Mouse (Mus musculus): ENCODE results near the gene Hspa13. TPM values are rescaled to one million over a fixed set of nuclear protein-coding genes. Genes with fewer than 3 reads are reported as not detected.
A peak's percentile ranks its signal among the peaks of the same experiment; 100 is the strongest.

Hspa13 gene
- polyA plus RNA-seq (2012), result 0.01 and 0.05 TPM in 2 replicates

DNA sequence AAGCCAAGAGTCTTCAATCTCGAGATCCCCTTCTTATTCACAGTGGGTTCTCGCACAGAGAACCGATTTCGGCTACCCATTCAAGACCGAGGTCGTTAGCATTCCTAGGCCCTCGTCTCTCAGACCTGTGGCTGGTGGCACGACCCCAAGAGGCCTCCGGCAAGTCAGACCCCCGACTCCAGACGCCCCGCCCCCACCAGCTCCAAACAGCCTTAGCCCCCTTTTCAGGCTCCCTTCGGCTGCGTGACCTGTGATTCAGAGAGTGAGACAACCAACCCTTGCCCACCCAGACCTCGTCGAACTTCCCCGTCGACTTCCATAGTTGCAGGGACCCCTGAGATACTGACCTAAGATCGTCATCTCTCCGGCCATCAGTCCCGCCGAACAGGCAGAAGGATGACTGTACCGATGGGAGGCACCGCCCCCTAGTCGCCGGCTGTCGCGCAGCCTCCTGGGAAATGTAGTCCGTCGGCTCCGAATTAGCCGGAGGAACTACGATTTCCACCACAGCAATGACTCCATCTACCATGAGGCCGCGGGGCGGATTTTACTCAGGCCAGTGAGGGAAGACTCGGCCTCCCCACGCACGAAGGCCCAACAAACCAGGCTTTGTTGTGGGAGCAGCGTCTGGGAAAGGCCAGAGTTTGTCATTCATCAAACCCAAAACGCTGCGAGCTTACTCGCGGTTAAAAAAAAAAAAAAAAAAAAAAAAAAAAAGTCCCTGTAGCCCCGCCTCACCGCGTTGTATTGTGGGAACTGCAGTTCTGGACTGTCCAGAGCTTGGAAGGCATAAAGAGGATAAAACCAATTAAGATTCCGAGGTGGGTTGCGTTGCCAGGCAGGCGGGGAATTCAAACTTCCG lies at the start of gene Hspa13:
Gene Hspa13 (minus strand): TSS at position 717 of the 862 bp plus-strand sequence.
- Histone ChIP-seq H3K36me3 (ENCODE audit: control insufficient read depth) (peaks cover 17% of the 10 kb centered on the region), H3K4me1 (ENCODE audit: control insufficient read depth) (peaks cover 19% of the 10 kb centered on the region), H3K9me3 (ENCODE audit: control insufficient read depth, low read length) (no peaks in the 10 kb centered on the region), H3K4me3 (replicated peaks) (peak within 1 kb of the TSS; percentile 73), H3K27me3 (ENCODE audit: control insufficient read depth) (no peaks in the 10 kb centered on the region)
- TF ChIP-seq TAL1 (IDR thresholded peaks at IDR 0.05; ENCODE audit: low read length), result no peak
- TF ChIP-seq GATA1 (IDR thresholded peaks at IDR 0.05; ENCODE audit: low read length), result no peak

DNA sequence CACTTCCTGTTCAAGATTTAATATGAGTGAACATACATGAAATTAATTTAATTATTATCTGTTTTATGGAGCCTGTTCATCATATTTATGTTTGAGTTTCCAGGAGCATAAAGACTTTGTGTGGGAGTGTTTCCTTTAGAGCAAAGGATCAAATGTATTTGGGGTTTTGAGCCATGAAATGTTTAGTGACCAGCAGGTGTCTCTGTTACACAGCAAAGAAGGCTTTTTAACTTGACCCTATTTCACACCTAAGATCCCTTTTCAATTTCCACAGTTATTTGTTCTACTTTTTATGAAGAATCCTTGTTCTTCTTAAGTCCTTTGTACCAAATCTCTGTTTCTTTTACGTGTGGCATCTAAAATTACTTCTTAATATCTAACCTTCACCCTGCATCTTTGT lies 12.4 kb upstream of the Hspa13 start:
- H3K36me3 ChIP-seq (ENCODE audit: control insufficient read depth), result no peaks in the 10 kb centered on the region
- no peaks in the 10 kb centered on the region for H3K27me3 ChIP-seq (ENCODE audit: control insufficient read depth)
- TF ChIP-seq TAL1 (IDR thresholded peaks at IDR 0.05; ENCODE audit: low read length) (no peak), GATA1 (IDR thresholded peaks at IDR 0.05; ENCODE audit: low read length) (no peak)
- no peaks in the 10 kb centered on the region for H3K4me1 ChIP-seq (ENCODE audit: control insufficient read depth)
- H3K9me3 ChIP-seq (ENCODE audit: control insufficient read depth, low read length), result no peaks in the 10 kb centered on the region
- H3K4me3 ChIP-seq (replicated peaks), result no peak overlapping the region

DNA sequence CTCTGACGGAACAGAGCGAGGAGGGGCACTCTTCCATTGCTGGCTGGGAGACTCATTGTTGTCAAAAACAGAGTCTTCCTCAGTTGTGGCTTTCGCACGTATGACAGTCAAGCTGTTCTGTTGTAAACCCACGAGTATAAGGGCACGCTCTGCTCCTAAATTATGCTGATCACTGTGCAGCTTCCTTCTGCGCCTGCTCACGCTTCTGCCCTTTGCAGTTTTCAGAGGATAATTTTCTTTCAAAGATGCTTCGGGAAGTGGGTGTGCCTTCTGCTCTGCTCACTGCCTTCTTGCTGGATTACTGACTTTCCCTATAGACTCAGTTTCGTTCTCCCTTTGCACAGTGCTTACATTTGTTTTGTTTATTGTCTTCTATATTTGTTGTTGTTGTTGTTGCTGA lies 6.3 kb upstream of the Hspa13 start:
- H3K27me3 ChIP-seq (ENCODE audit: control insufficient read depth), result no peaks in the 10 kb centered on the region
- no peak overlapping the region for H3K4me3 ChIP-seq (replicated peaks)
- H3K36me3 ChIP-seq (ENCODE audit: control insufficient read depth), result no peaks in the 10 kb centered on the region
- H3K4me1 ChIP-seq (ENCODE audit: control insufficient read depth), result no peaks in the 10 kb centered on the region
- no peak for TF ChIP-seq GATA1 (IDR thresholded peaks at IDR 0.05; ENCODE audit: low read length)
- no peak for TF ChIP-seq TAL1 (IDR thresholded peaks at IDR 0.05; ENCODE audit: low read length)
- H3K9me3 ChIP-seq (ENCODE audit: control insufficient read depth, low read length), result no peaks in the 10 kb centered on the region

DNA sequence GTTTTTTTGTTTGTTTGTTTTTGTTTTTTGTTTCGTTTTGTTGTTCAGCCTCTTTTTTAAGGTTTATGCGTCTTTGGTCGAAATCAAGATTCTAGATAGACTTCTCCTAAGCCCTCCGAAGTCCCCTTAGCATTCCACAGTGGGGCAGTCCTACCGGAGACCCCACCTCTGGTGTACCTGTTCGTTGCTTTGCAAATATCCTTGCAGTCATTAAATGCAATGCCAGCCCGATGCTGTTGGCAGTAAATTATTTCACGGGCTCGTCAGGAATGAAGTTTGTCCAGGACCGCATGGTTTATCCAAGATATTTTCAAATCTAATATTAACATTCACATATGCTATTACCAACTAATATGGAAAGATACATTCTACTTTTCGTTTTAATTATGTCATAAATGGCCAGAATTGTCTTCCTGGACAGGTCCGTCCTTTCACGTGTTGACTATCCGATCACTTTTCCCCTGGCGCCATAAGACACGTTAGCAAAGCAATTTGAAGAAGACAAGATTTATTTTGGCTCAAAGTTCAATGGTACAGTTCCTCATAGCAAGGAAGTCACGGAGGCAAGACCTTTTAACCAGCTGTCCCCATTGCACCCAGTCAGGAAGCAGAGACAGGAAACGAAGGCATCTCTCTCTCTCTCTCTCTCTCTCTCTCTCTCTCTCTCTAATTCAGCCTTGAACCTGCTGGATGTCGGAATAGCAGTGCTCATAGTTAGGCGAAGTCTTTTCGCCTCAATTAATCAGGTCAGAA lies 522 bp upstream of the Hspa13 start:
- TF ChIP-seq GATA1 (IDR thresholded peaks at IDR 0.05; ENCODE audit: low read length) (no peak), TAL1 (IDR thresholded peaks at IDR 0.05; ENCODE audit: low read length) (no peak)
- H3K36me3 ChIP-seq (ENCODE audit: control insufficient read depth), result peaks cover 17% of the 10 kb centered on the region
- no peaks in the 10 kb centered on the region for H3K9me3 ChIP-seq (ENCODE audit: control insufficient read depth, low read length)
- H3K27me3 ChIP-seq (ENCODE audit: control insufficient read depth), result no peaks in the 10 kb centered on the region
- H3K4me3 ChIP-seq (replicated peaks), result peak overlapping the region; percentile 73
- peaks cover 19% of the 10 kb centered on the region for H3K4me1 ChIP-seq (ENCODE audit: control insufficient read depth)

DNA sequence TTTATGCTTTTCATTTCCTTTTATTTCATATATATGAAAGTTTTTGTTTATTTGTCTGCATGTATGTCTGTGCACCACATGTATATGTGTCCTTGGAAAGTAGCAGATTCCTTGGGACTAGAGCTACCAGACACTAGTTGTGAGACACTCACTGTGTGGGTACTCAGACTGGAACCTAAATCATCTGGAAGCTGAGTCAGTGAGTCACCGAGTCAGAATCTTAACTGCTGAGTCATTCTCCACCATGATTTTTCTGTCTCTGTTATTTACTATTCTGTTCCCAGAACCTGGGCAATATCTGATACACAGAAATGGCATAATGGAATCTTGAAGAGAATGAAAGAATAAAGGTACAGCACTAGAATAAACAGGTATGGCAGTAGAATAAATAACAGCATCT lies 14.0 kb downstream of the Hspa13 start:
- Histone ChIP-seq H3K27me3 (ENCODE audit: control insufficient read depth) (no peaks in the 10 kb centered on the region), H3K36me3 (ENCODE audit: control insufficient read depth) (peaks cover 9% of the 10 kb centered on the region), H3K4me3 (replicated peaks) (no peak overlapping the region), H3K4me1 (ENCODE audit: control insufficient read depth) (no peaks in the 10 kb centered on the region; the same call in 1 of the 2 replicates), H3K9me3 (ENCODE audit: control insufficient read depth, low read length) (no peaks in the 10 kb centered on the region)
- TF ChIP-seq GATA1 (IDR thresholded peaks at IDR 0.05; ENCODE audit: low read length) (no peak), TAL1 (IDR thresholded peaks at IDR 0.05; ENCODE audit: low read length) (no peak)

DNA sequence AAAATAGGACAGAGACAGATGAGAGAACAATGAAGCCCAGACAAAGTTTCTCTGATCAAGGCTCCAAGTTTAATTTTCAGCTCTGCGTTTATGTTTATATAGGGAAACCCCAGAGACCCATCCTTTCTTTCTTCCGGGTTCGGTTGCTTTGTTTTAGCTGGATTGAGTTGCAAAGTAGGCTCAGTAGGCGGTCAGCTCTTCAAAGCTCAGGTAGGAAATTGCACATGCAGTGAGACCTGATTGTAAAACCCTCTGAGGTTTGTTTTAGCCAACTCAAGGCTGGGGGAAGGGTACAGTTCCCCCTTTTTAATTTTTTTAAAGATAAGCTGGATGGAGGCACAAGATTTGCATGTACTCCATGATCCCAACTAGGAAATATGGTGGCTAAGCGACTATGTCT lies 16.8 kb downstream of the Hspa13 start:
- Histone ChIP-seq H3K4me3 (replicated peaks) (no peak overlapping the region), H3K27me3 (ENCODE audit: control insufficient read depth) (no peaks in the 10 kb centered on the region), H3K9me3 (ENCODE audit: control insufficient read depth, low read length) (no peaks in the 10 kb centered on the region), H3K4me1 (ENCODE audit: control insufficient read depth) (no peaks in the 10 kb centered on the region; the same call in 1 of the 2 replicates), H3K36me3 (ENCODE audit: control insufficient read depth) (no peaks in the 10 kb centered on the region)
- TF ChIP-seq TAL1 (IDR thresholded peaks at IDR 0.05; ENCODE audit: low read length) (no peak), GATA1 (IDR thresholded peaks at IDR 0.05; ENCODE audit: low read length) (no peak)

DNA sequence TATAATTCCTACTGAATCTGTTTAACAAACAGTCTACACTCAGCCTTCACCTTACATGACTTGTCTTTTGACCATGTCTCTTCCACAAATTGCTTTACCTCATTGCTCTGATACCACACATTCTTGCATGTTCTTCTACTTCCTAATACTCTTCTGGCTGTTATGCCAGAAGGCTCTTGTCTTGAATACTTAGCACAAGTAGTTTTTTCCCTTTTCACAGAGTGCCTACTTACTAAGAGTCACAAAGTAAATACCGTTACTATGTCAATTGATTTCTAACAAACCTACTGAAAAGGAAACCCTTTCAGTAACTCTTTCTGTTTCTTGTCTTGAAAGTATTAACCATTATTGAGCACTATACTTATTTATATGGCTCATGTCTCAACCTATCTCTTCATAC lies 18.0 kb downstream of the Hspa13 start:
- Histone ChIP-seq H3K4me3 (replicated peaks) (no peak overlapping the region), H3K27me3 (ENCODE audit: control insufficient read depth) (no peaks in the 10 kb centered on the region), H3K9me3 (ENCODE audit: control insufficient read depth, low read length) (no peaks in the 10 kb centered on the region), H3K36me3 (ENCODE audit: control insufficient read depth) (no peaks in the 10 kb centered on the region), H3K4me1 (ENCODE audit: control insufficient read depth) (no peaks in the 10 kb centered on the region; the same call in 1 of the 2 replicates)
- TF ChIP-seq GATA1 (IDR thresholded peaks at IDR 0.05; ENCODE audit: low read length) (no peak), TAL1 (IDR thresholded peaks at IDR 0.05; ENCODE audit: low read length) (no peak)

DNA sequence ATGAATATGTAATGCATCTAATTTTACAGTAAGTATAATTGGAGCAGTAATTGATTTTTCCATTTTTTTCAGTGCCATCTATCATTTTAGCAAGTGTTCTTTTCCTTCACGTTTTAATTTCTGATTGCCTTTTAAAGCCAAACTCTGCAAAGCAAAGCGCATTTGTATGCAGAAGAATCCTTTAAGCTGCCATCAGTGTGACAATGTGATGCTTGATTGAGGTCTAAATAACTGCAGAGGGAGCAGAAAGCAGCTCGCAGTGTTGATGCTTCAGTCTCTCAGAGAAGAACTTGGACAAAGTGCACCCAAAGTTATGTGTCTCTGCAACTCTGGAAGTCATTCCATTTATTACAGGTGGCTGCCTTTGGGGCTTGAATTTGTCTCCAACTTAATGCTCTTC lies 22.9 kb downstream of the Hspa13 start:
- no peak overlapping the region for H3K4me3 ChIP-seq (replicated peaks)
- H3K9me3 ChIP-seq (ENCODE audit: control insufficient read depth, low read length), result no peaks in the 10 kb centered on the region
- no peaks in the 10 kb centered on the region for H3K36me3 ChIP-seq (ENCODE audit: control insufficient read depth)
- no peaks in the 10 kb centered on the region for H3K4me1 ChIP-seq (ENCODE audit: control insufficient read depth)
- no peaks in the 10 kb centered on the region for H3K27me3 ChIP-seq (ENCODE audit: control insufficient read depth)
- TF ChIP-seq GATA1 (IDR thresholded peaks at IDR 0.05; ENCODE audit: low read length) (no peak), TAL1 (IDR thresholded peaks at IDR 0.05; ENCODE audit: low read length) (no peak)

Measured in erythroblast, embryonic 14.5 days (primary cell).